Mouse (Mus musculus): ENCODE data around the gene Tigar. TPM values are rescaled to one million over a fixed set of nuclear protein-coding genes. Genes with fewer than 3 reads are reported as not detected.
A peak's percentile ranks its signal among the peaks of the same experiment; 100 is the strongest.

Gene Tigar
- total and polyA plus RNA-seq, 3 experiments: 1.1 to 4.7 (median 2.5) TPM

DNA sequence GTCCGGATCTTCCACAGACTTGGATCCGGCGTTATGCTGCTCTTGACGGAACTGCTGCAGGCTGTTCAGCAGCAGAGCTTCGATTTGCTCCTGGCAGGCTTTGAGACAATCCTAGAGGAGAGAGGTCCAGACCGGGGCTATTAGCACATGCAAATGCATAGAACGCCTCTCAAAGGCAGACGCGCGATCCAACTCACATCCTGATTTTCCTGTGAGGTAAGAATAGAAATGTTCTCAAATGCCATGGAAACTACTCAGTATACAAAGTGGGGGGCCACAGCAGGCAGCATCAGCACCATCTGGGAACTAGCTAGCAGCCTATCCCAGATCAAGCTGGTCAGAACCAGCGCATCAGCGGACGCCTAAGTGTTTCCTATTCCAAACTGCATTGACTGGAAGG is 21.0 kb upstream of the Tigar start:
- H3K4me3 ChIP-seq (ENCODE audit: low read depth, low read length): no peak overlapping the region
- ATAC-seq (ENCODE audit: extremely low read depth, insufficient number of reproducible peaks, low FRiP score, poor library complexity, severe bottlenecking): no peak
- H3K9me3 ChIP-seq (replicated peaks): no peaks in the 10 kb centered on the region
- DNase-seq (ENCODE audit: low spot score): no peak
- no peaks in the 10 kb centered on the region for H3K27me3 ChIP-seq (ENCODE audit: insufficient read depth, low read length)
- peaks cover 97% of the 10 kb centered on the region for H3K36me3 ChIP-seq (replicated peaks)
- TF ChIP-seq CTCF (IDR thresholded peaks at IDR 0.05; ENCODE audit: low read depth, low read length) (no peak), GATA2 (IDR thresholded peaks at IDR 0.05; ENCODE audit: borderline replicate concordance, low read depth, low read length) (no peak), TAL1 (conservative IDR thresholded peaks at IDR 0.05; ENCODE audit: low read depth, low read length) (no peak), GATA1 (IDR thresholded peaks at IDR 0.05; ENCODE audit: borderline replicate concordance, low read length) (no peak), POLR2AphosphoS5 (IDR thresholded peaks at IDR 0.05; ENCODE audit: insufficient replicate concordance, low read depth, low read length) (no peak)
- peaks cover 65% of the 10 kb centered on the region for H3K4me1 ChIP-seq (ENCODE audit: insufficient read depth, low read depth, low read length)

DNA sequence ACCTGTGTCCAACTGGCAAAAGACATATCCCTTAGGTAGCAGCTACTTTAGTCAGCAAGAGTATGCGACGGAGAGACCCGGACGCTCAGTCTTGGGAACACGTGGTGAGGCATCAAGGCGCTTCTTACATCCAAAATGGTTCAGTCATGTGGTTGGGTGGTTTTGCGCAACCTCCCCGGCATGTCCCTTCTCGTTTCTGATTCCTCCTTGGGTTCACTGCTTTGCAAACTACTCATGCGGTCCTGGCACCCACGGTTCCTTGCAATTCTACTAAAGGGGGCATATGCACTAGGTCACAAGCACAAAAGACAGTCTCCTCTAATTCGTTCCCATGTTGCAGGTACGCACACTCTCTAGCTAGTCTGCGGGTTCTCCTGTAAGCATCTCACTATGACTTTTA is 20.3 kb upstream of the Tigar start:
- TF ChIP-seq CTCF (IDR thresholded peaks at IDR 0.05; ENCODE audit: low read depth, low read length) (no peak), GATA1 (IDR thresholded peaks at IDR 0.05; ENCODE audit: borderline replicate concordance, low read length) (no peak), GATA2 (IDR thresholded peaks at IDR 0.05; ENCODE audit: borderline replicate concordance, low read depth, low read length) (no peak), POLR2AphosphoS5 (IDR thresholded peaks at IDR 0.05; ENCODE audit: insufficient replicate concordance, low read depth, low read length) (no peak), TAL1 (conservative IDR thresholded peaks at IDR 0.05; ENCODE audit: low read depth, low read length) (no peak)
- Histone ChIP-seq H3K36me3 (replicated peaks) (peaks cover 93% of the 10 kb centered on the region), H3K9me3 (replicated peaks) (no peaks in the 10 kb centered on the region), H3K27me3 (ENCODE audit: insufficient read depth, low read length) (no peaks in the 10 kb centered on the region), H3K4me1 (ENCODE audit: insufficient read depth, low read depth, low read length) (peaks cover 58% of the 10 kb centered on the region), H3K4me3 (ENCODE audit: low read depth, low read length) (no peak overlapping the region)
- ATAC-seq (ENCODE audit: extremely low read depth, insufficient number of reproducible peaks, low FRiP score, poor library complexity, severe bottlenecking): no peak
- no peak for DNase-seq (ENCODE audit: low spot score)

DNA sequence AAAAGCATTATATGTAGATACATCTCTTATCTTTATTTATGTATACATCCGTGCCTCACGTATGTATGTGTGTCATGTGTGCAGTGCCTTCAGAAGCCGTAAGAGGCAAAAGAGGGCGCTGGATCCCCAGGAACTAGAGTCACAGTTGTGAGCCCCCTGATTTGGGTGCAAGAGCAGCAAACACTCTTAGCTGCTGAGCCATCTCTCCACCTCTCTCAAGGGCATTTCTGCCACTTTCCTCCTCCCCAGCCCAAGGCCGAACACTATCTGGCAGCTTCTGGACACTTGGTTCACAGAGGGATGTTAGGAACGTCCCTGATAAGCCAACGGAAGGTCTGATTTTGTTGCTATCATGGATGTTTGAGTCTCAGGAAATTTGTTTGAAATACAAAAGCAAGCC is 14.1 kb upstream of the Tigar start:
- Histone ChIP-seq H3K4me3 (ENCODE audit: low read depth, low read length) (no peak overlapping the region), H3K4me1 (ENCODE audit: insufficient read depth, low read depth, low read length) (peaks cover 21% of the 10 kb centered on the region), H3K36me3 (replicated peaks) (peaks cover 36% of the 10 kb centered on the region), H3K27me3 (ENCODE audit: insufficient read depth, low read length) (peaks cover 14% of the 10 kb centered on the region), H3K9me3 (replicated peaks) (no peaks in the 10 kb centered on the region)
- DNase-seq (ENCODE audit: low spot score) (no peak), ATAC-seq (ENCODE audit: extremely low read depth, insufficient number of reproducible peaks, low FRiP score, poor library complexity, severe bottlenecking) (no peak)
- TF ChIP-seq CTCF (IDR thresholded peaks at IDR 0.05; ENCODE audit: low read depth, low read length) (no peak), GATA2 (IDR thresholded peaks at IDR 0.05; ENCODE audit: borderline replicate concordance, low read depth, low read length) (no peak), POLR2AphosphoS5 (IDR thresholded peaks at IDR 0.05; ENCODE audit: insufficient replicate concordance, low read depth, low read length) (no peak), GATA1 (IDR thresholded peaks at IDR 0.05; ENCODE audit: borderline replicate concordance, low read length) (no peak), TAL1 (conservative IDR thresholded peaks at IDR 0.05; ENCODE audit: low read depth, low read length) (no peak)

DNA sequence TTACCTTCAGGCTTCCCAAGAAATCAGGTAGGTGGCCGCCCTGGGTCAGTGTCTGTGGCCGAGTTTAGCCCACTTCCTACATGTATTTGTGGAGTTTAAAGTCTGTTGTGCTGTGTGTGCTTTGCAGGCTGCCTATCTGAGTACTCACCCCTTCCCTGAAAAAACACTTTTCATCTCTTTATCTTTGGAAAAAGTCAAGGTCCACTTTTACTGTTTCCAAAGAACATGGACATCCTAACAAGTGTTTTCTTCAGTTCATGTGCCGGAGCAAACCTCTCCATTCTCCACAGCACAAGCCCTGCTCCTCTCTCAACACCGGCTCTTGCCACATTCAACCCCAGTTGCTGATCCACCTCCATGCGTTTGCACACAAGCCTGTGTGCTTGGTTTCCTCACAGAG is 13.6 kb upstream of the Tigar start:
- TF ChIP-seq POLR2AphosphoS5 (IDR thresholded peaks at IDR 0.05; ENCODE audit: insufficient replicate concordance, low read depth, low read length) (no peak), CTCF (IDR thresholded peaks at IDR 0.05; ENCODE audit: low read depth, low read length) (no peak), TAL1 (conservative IDR thresholded peaks at IDR 0.05; ENCODE audit: low read depth, low read length) (no peak), GATA1 (IDR thresholded peaks at IDR 0.05; ENCODE audit: borderline replicate concordance, low read length) (no peak), GATA2 (IDR thresholded peaks at IDR 0.05; ENCODE audit: borderline replicate concordance, low read depth, low read length) (no peak)
- Histone ChIP-seq H3K4me1 (ENCODE audit: insufficient read depth, low read depth, low read length) (peaks cover 21% of the 10 kb centered on the region), H3K27me3 (ENCODE audit: insufficient read depth, low read length) (peaks cover 17% of the 10 kb centered on the region), H3K4me3 (ENCODE audit: low read depth, low read length) (no peak overlapping the region), H3K36me3 (replicated peaks) (peaks cover 31% of the 10 kb centered on the region), H3K9me3 (replicated peaks) (no peaks in the 10 kb centered on the region)
- DNase-seq (ENCODE audit: low spot score) (no peak), ATAC-seq (ENCODE audit: extremely low read depth, insufficient number of reproducible peaks, low FRiP score, poor library complexity, severe bottlenecking) (no peak)

- TF ChIP-seq CTCF (IDR thresholded peaks at IDR 0.05; ENCODE audit: low read depth, low read length): peak; percentile 58; the same call in 1 of the 2 replicates
- TF ChIP-seq GATA1 (IDR thresholded peaks at IDR 0.05; ENCODE audit: borderline replicate concordance, low read length): no peak
- TF ChIP-seq TAL1 (conservative IDR thresholded peaks at IDR 0.05; ENCODE audit: low read depth, low read length): no peak
- TF ChIP-seq POLR2AphosphoS5 (IDR thresholded peaks at IDR 0.05; ENCODE audit: insufficient replicate concordance, low read depth, low read length): no peak
- TF ChIP-seq GATA2 (IDR thresholded peaks at IDR 0.05; ENCODE audit: borderline replicate concordance, low read depth, low read length): no peak
- H3K9me3 ChIP-seq (replicated peaks): no peaks in the 10 kb centered on the region
- H3K4me1 ChIP-seq (ENCODE audit: insufficient read depth, low read depth, low read length): peaks cover 17% of the 10 kb centered on the region
- H3K4me3 ChIP-seq (ENCODE audit: low read depth, low read length): no peak overlapping the region
- DNase-seq (ENCODE audit: low spot score): no peak
- peaks cover 22% of the 10 kb centered on the region for H3K27me3 ChIP-seq (ENCODE audit: insufficient read depth, low read length)
- peaks cover 24% of the 10 kb centered on the region for H3K36me3 ChIP-seq (replicated peaks)
- peak; percentile 62; the same call in 1 of the 2 replicates for ATAC-seq (ENCODE audit: extremely low read depth, insufficient number of reproducible peaks, low FRiP score, poor library complexity, severe bottlenecking)
These were observed 13.0 kb upstream of the Tigar start for GRCm38 (mm10) chr6:127122221-127122806.

GRCm38 (mm10) chr6:127114753-127115456 is 5.5 kb upstream of the Tigar start:
- H3K27me3 ChIP-seq (ENCODE audit: insufficient read depth, low read length): peaks cover 61% of the 10 kb centered on the region
- ATAC-seq (ENCODE audit: extremely low read depth, insufficient number of reproducible peaks, low FRiP score, poor library complexity, severe bottlenecking) (no peak), DNase-seq (ENCODE audit: low spot score) (no peak)
- H3K9me3 ChIP-seq (replicated peaks): no peaks in the 10 kb centered on the region
- H3K36me3 ChIP-seq (replicated peaks): no peaks in the 10 kb centered on the region
- TF ChIP-seq GATA1 (IDR thresholded peaks at IDR 0.05; ENCODE audit: borderline replicate concordance, low read length) (no peak), TAL1 (conservative IDR thresholded peaks at IDR 0.05; ENCODE audit: low read depth, low read length) (no peak), CTCF (IDR thresholded peaks at IDR 0.05; ENCODE audit: low read depth, low read length) (no peak), GATA2 (IDR thresholded peaks at IDR 0.05; ENCODE audit: borderline replicate concordance, low read depth, low read length) (no peak), POLR2AphosphoS5 (IDR thresholded peaks at IDR 0.05; ENCODE audit: insufficient replicate concordance, low read depth, low read length) (no peak)
- H3K4me3 ChIP-seq (ENCODE audit: low read depth, low read length): no peak overlapping the region
- H3K4me1 ChIP-seq (ENCODE audit: insufficient read depth, low read depth, low read length): no peaks in the 10 kb centered on the region
